Mouse (Mus musculus) testis, postnatal 14 days (tissue): Measurements from ENCODE around the gene Ndufa10.
"Not testable (repeated sequence)": the region's sequence is repeated elsewhere in the genome, so short reads cannot be mapped to it uniquely, and the experiment has no call there.

ENCODE experiments used
- DNase-seq: peaks from one replicate; pipeline ENCODE4 v3.0.0; 2021; ENCODE audit warnings: low spot score

Gene Ndufa10

GRCm38 (mm10) chr1:92473165-92474041, at the start of gene Ndufa10:
TSS of gene Ndufa10 (minus strand) at chr1:92473860.
- DNase-seq = peak; percentile 90

- DNase-seq = no peak
Observed at GRCm38 (mm10) chr1:92521376-92521775, 47.7 kb upstream of the Ndufa10 start.

- DNase-seq = no peak
Observed at GRCm38 (mm10) chr1:92519046-92519445, 45.4 kb upstream of the Ndufa10 start.

GRCm38 (mm10) chr1:92518561-92518960, 44.9 kb upstream of the Ndufa10 start, which contains the start of gene Olfr1414:
TSS of gene Olfr1414 (minus strand) at chr1:92518661.
- no peak for DNase-seq

GRCm38 (mm10) chr1:92515390-92515789, 41.7 kb upstream of the Ndufa10 start:
- DNase-seq = no peak

GRCm38 (mm10) chr1:92511646-92512045, 38.0 kb upstream of the Ndufa10 start:
- not testable (repeated sequence) for DNase-seq

GRCm38 (mm10) chr1:92496001-92496400, 22.3 kb upstream of the Ndufa10 start, which contains the start of gene Olfr1415:
TSS of gene Olfr1415 (minus strand) at chr1:92496101.
- DNase-seq = no peak

- DNase-seq = no peak
Observed at GRCm38 (mm10) chr1:92485013-92485412, 11.4 kb upstream of the Ndufa10 start, which contains the start of gene Olfr1416. TSS of gene Olfr1416 (minus strand) at chr1:92485113.

- no peak for DNase-seq
Observed at GRCm38 (mm10) chr1:92474066-92474578, 462 bp upstream of the Ndufa10 start.

GRCm38 (mm10) chr1:92468891-92469290, 4.8 kb downstream of the Ndufa10 start:
- no peak for DNase-seq

- DNase-seq = no peak
Observed at GRCm38 (mm10) chr1:92458416-92458815, 15.2 kb downstream of the Ndufa10 start.

- no peak for DNase-seq
Observed at GRCm38 (mm10) chr1:92457758-92458157, 15.9 kb downstream of the Ndufa10 start.

GRCm38 (mm10) chr1:92453751-92454445, 19.8 kb downstream of the Ndufa10 start:
- no peak for DNase-seq

GRCm38 (mm10) chr1:92448293-92448692, 25.4 kb downstream of the Ndufa10 start:
- no peak for DNase-seq

GRCm38 (mm10) chr1:92441453-92442063, 32.1 kb downstream of the Ndufa10 start:
- DNase-seq = no peak

GRCm38 (mm10) chr1:92440066-92440750, 33.5 kb downstream of the Ndufa10 start:
- no peak for DNase-seq

GRCm38 (mm10) chr1:92437678-92438271, 35.9 kb downstream of the Ndufa10 start:
- DNase-seq = no peak

- DNase-seq = no peak
Observed at GRCm38 (mm10) chr1:92436831-92437321, 36.8 kb downstream of the Ndufa10 start.

GRCm38 (mm10) chr1:92434986-92435385, 38.7 kb downstream of the Ndufa10 start:
- no peak for DNase-seq

- DNase-seq = no peak
Observed at GRCm38 (mm10) chr1:92432791-92433190, 40.9 kb downstream of the Ndufa10 start.

GRCm38 (mm10) chr1:92432098-92432497, 41.6 kb downstream of the Ndufa10 start:
- DNase-seq = no peak
